Mouse (Mus musculus) heart, postnatal 14 days (tissue): ENCODE data around the gene Spcs2. TPM values are rescaled to one million over a fixed set of nuclear protein-coding genes. Genes with fewer than 3 reads are reported as not detected.

Experiments
- DNase-seq, 2 experiments: peaks; one replicate each; pipeline ENCODE4 v3.0.0; 2021 to 2022
- intact Hi-C: fragments of 180-260 bp; cut with DNase I; formaldehyde crosslinking; loops from one replicate; pipeline ENCODE4 v1.15.1; 2025
- long read RNA-seq, 2 experiments: library from polyadenylated mRNA; stranded (forward); transcript quantifications; one replicate each; pipeline ENCODE4 v2.0.0; 2021
- total RNA-seq, 2 experiments: library from RNA; stranded (reverse); gene quantifications; 2 replicates each; pipeline ENCODE4 v1.2.3; 2021

Spcs2 gene
- 10 to 100 TPM; 44.1 to 53.6 TPM for total RNA-seq
- long read RNA-seq, experiment 1, transcript Spcs2-201 (5 exons, 2,909 nt): major isoform, 147 of 154 reads
- long read RNA-seq, experiment 1, partial matches to known transcripts: 3 of 154 reads
- long read RNA-seq, experiment 1, other reads (novel, unspliced or antisense): 0 of 154 reads
- long read RNA-seq, experiment 2, transcript Spcs2-204 (6 exons, 1,630 nt): minor isoform, 6 of 113 reads
- long read RNA-seq, experiment 2, transcript Spcs2-201 (5 exons, 2,909 nt): major isoform, 104 of 113 reads
- long read RNA-seq, experiment 2, partial matches to known transcripts: 1 of 113 reads
- long read RNA-seq, experiment 2, other reads (novel, unspliced or antisense): 1 of 113 reads

GRCm38 (mm10) chr7:99863362-99863761 lies at the start of gene Spcs2:
Gene Spcs2 (minus strand): TSS chr7:99863462.
- DNase-seq: no peak
- intact Hi-C loops: loop anchor here (5.0 kb wide), 1 partner anchor 36 kb away; the partner anchor contains the start of gene Neu3

DNA sequence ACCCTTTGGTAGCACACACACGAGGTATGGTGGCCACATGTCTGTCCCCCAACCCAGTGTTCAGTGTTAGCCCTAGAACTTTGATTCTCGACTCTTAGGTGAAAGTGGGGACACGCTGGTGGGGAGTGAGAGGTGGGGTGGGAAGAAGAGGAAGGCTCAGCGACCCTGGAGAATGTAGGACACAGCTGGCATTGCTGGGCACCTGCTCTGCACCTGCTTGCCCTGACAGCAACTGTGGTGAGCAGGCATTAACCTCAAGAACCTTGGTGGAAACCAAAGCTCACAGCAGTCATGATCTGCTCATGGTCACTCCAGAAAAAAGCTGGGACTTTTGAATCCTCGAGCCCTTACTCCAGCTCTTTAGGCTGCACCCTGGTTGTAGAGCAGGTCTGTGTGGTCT lies 47.8 kb upstream of the Spcs2 start:
- DNase-seq: no peak
- intact Hi-C loops: no loop called here

DNA sequence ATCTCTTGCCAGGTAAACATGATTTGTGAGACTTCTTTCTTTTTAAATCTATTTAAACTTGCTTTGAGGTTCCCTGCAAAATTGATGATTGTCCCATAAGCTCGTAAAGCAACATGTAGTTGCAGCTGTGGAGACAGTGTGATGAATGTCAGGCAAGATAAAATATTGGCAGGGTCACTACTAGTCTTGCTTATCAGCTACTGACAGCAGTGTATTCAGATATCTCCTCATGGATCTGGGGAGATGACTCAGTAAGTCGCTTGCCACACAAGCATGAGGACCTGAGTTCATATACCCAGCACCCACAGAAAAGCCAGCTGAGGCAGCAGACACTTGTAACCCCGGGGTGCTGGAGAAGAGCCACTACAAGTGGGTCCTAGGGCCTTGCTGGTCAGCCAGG lies 44.2 kb upstream of the Spcs2 start:
- intact Hi-C loops: no loop called here
- no peak for DNase-seq

- DNase-seq: no peak
- intact Hi-C loops: no loop called here
These were observed 43.1 kb upstream of the Spcs2 start for GRCm38 (mm10) chr7:99906346-99906745.

- DNase-seq: no peak
- intact Hi-C loops: no loop called here
These were observed 41.3 kb upstream of the Spcs2 start for GRCm38 (mm10) chr7:99904421-99905005.

DNA sequence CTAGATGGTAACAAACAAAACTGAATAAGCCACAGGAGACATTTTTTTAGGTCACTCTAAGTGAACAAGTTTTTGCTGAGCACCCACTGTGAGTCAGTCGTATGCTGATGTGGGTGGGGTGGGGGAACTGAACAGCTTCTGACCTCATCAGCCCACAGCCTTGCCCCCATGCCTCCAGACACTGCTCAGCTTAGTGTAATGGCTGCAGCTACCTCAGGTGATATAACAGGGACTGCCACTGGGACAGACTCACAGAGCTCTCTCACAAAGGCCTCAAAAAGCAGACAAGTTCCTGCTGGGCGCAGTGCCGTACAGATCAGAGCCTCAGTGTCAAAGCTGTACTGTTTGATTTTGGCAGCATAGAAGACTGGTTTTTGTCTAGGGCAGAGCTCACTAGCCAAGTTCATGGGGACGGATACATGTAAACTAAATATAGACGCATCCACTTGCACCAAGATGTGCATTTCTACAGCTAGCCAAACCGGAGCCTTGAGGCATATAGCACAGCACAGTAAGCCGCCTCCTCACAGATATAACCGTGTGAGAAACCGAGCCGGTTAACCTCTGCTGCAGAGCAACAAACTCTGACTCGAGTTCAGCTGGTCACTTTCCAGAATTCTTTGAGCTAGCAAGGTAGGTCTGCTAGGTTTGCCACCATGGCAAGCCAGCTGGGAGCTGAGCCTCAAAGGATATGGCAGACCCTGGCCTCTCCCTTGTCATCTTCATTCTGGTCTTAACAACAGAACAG lies 39.8 kb upstream of the Spcs2 start:
- intact Hi-C loops: no loop called here
- DNase-seq: no peak

DNA sequence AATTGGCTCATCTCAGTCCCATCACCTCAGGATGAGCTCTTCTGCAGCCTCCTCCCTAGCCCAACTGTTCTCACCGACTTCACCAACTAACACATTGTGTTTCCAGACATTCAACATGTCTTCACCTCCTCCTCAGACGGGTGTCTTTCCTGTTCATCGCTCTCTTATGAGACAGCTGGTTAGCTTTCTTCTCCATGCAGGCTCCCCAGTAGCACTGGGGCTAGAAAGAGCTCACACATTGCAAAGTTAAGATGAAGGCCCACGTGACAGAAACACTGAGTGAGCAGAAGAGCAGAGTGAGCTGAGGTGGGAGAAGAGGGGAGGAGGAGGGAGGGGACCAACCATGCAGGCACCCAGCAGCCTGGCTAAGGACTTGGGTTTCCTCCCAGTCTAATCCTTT lies 38.9 kb upstream of the Spcs2 start:
- intact Hi-C loops: no loop called here
- no peak for DNase-seq

DNA sequence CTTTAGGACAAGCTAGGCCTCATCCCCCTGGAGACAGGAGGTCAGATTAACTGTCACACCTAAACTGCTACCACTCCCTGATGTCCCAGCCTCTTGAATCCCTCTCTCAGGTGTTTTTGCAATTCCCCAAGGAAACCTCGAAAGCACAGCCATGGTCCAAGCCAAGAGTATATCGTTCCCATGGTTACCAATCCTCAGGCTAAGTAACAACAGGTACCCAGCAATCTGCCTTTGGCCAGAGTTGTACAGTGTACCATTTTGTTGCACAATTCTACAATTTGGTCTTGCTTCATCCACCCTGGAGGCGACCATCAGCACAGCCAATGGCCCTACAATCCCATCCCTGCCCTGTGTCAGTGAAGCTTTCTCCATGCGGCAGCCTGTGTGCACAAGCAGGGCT lies 33.6 kb upstream of the Spcs2 start:
- no peak for DNase-seq
- intact Hi-C loops: no loop called here

GRCm38 (mm10) chr7:99894478-99894877 lies 31.2 kb upstream of the Spcs2 start:
- DNase-seq: no peak
- intact Hi-C loops: no loop called here

- DNase-seq: no peak
These were observed 30.7 kb upstream of the Spcs2 start for GRCm38 (mm10) chr7:99893967-99894366.

GRCm38 (mm10) chr7:99892351-99892750 lies 29.1 kb upstream of the Spcs2 start:
- DNase-seq: no peak
- intact Hi-C loops: no loop called here

More at GRCm38 (mm10) chr7:99893967-99894366, 30.7 kb upstream of the Spcs2 start:
- intact Hi-C loops: no loop called here

DNA sequence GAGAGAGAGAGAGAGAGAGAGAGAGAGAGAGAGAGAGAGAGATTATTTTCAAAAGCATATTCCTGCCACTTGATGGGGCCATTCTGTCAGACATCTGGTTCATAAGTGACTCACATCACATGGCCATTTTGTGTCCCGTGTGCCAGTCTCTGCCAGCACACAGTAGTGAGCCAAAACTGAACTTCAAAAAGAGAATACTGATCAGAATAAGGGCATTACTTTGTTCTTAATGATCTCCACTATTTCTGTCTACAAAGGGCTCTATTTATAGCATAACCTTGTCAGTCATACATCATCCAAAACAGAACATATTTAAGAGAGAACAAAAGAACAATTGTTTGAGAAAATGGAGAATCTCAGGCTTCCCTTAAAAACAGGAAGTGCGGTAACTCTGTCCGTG lies 28.2 kb upstream of the Spcs2 start:
- intact Hi-C loops: no loop called here
- DNase-seq: no peak

DNA sequence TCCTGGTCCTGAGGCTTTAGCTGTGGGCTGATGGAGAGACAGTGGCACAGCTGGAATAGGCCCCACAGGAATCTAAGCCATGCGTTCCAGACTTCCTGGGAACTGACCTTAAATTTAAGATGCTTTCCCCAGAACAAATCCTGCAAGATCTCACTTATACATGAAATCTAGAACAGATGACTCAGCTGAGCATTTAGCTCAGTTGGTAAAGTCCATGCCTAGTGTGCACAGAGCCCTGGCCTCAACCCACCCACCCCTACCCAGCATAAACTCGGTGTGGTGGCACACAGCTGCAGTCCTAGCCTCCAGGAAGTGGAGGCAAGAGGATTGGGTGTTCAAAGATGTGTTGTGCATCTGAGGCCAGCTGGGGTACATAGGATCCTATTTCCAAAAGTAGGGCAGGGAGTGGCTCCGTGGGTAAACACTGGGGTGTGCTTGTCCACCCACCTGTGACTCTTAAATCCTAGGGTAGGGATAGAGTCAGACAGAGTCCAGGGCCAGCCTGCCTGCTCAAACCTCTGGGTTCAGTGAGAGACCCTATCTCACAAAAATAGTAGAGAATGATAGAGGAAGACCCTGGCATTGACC lies 27.0 kb upstream of the Spcs2 start:
- intact Hi-C loops: no loop called here
- no peak for DNase-seq

DNA sequence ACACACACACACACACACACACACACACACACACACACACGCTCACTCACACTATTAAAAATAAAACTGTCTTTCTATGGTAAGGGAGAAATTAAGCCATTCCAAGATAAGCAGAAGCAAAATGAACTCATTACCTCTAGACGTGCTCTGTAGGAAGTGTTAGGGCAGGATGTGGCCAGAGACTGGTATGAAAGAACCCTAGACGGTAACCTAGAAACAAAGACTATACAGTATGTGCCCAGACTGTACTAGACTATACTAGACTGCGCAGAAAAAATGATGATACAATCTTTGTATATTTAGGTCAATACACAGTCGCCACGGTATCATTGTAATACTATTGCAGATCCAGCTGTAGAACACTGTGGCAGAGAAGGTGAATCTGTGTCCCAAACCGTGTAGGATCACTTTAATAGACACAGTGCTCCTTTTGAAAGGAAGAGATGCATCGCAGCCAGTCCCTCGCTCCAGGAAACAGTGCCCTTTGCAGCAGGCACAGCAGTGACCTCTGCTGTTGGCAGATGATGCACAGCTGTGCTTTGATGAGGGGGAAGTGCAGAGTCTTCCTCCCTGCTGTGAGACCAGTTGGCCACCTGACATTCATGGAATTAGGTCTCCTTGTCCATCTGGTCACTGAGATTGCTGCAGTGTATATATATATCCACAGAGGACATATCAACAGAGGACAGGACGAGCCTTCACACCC lies 26.1 kb upstream of the Spcs2 start:
- intact Hi-C loops: no loop called here
- DNase-seq: no peak

- intact Hi-C loops: no loop called here
- no peak for DNase-seq
These were observed 24.5 kb upstream of the Spcs2 start for GRCm38 (mm10) chr7:99887743-99888142.

GRCm38 (mm10) chr7:99887230-99887735 lies 24.0 kb upstream of the Spcs2 start:
- no peak for DNase-seq
- intact Hi-C loops: no loop called here

- intact Hi-C loops: loop anchor here (5.0 to 10.0 kb wide), 3 partner anchors 81 to 373 kb away; no protein-coding TSS in a partner anchor
- no peak for DNase-seq
These were observed 15.0 kb upstream of the Spcs2 start for GRCm38 (mm10) chr7:99878254-99878653.

- intact Hi-C loops: loop anchor here (1.0 to 10.0 kb wide), 5 partner anchors 63 to 372 kb away; no protein-coding TSS in a partner anchor
- DNase-seq: peak; percentile 82 to 90
These were observed 13.1 kb upstream of the Spcs2 start for GRCm38 (mm10) chr7:99876345-99876744.

GRCm38 (mm10) chr7:99875891-99876290 lies 12.6 kb upstream of the Spcs2 start:
- no peak for DNase-seq
- intact Hi-C loops: loop anchor here (1.0 to 10.0 kb wide), 5 partner anchors 63 to 371 kb away; no protein-coding TSS in a partner anchor

GRCm38 (mm10) chr7:99873965-99874364 lies 10.7 kb upstream of the Spcs2 start:
- intact Hi-C loops: loop anchor here (10.0 kb wide), 2 partner anchors 219 to 369 kb away; no protein-coding TSS in a partner anchor
- DNase-seq: no peak
